Mouse (Mus musculus) heart, adult 8-10 months (tissue): Measurements from ENCODE around the gene Rab34. TPM values are rescaled to one million over a fixed set of nuclear protein-coding genes. Genes with fewer than 3 reads are reported as not detected.

Experiments
- DNase-seq: peaks from one replicate; pipeline ENCODE4 v3.0.0; 2022; ENCODE audit warnings: low spot score
- total RNA-seq, 4 experiments: library from RNA; stranded (reverse); gene quantifications; 2 replicates each; pipeline ENCODE4 v1.2.4; 2022

The Rab34 gene
- total RNA-seq, result 1 to 10 TPM; 6.8 to 8.7 (median 8.1) TPM

- DNase-seq, result peak; percentile 42
Observed at GRCm38 (mm10) chr11:78188331-78189233, at the start of gene Rab34. TSS of gene Rab34 (plus strand) at chr11:78188430.

GRCm38 (mm10) chr11:78140665-78141064 is 47.6 kb upstream of the Rab34 start:
- DNase-seq, result no peak

- DNase-seq, result no peak
Observed at GRCm38 (mm10) chr11:78143520-78143919, 44.7 kb upstream of the Rab34 start.

GRCm38 (mm10) chr11:78146168-78146567 is 42.1 kb upstream of the Rab34 start:
- no peak for DNase-seq

- DNase-seq, result no peak
Observed at GRCm38 (mm10) chr11:78146707-78147543, 41.3 kb upstream of the Rab34 start.

- DNase-seq, result no peak
Observed at GRCm38 (mm10) chr11:78151161-78151560, 37.1 kb upstream of the Rab34 start.

- peak; percentile 67 for DNase-seq
Observed at GRCm38 (mm10) chr11:78152299-78153231, 35.7 kb upstream of the Rab34 start.

GRCm38 (mm10) chr11:78153778-78154177 is 34.5 kb upstream of the Rab34 start:
- DNase-seq, result no peak

GRCm38 (mm10) chr11:78155674-78156073 is 32.6 kb upstream of the Rab34 start:
- no peak for DNase-seq

- no peak for DNase-seq
Observed at GRCm38 (mm10) chr11:78156156-78156699, 32.0 kb upstream of the Rab34 start.

- DNase-seq, result peak; percentile 82
Observed at GRCm38 (mm10) chr11:78159096-78159495, 29.1 kb upstream of the Rab34 start.

- DNase-seq, result no peak
Observed at GRCm38 (mm10) chr11:78159557-78159956, 28.7 kb upstream of the Rab34 start.

GRCm38 (mm10) chr11:78160171-78160570 is 28.1 kb upstream of the Rab34 start:
- DNase-seq, result no peak

GRCm38 (mm10) chr11:78160675-78161074 is 27.6 kb upstream of the Rab34 start:
- no peak for DNase-seq

GRCm38 (mm10) chr11:78161169-78161568 is 27.1 kb upstream of the Rab34 start:
- DNase-seq, result no peak

- DNase-seq, result no peak
Observed at GRCm38 (mm10) chr11:78161968-78162367, 26.3 kb upstream of the Rab34 start.

- DNase-seq, result no peak
Observed at GRCm38 (mm10) chr11:78162504-78162903, 25.7 kb upstream of the Rab34 start.

- no peak for DNase-seq
Observed at GRCm38 (mm10) chr11:78163045-78163444, 25.2 kb upstream of the Rab34 start.

- peak; percentile 46 for DNase-seq
Observed at GRCm38 (mm10) chr11:78163681-78164603, 24.3 kb upstream of the Rab34 start.

GRCm38 (mm10) chr11:78164604-78164923 is 23.7 kb upstream of the Rab34 start:
- no peak for DNase-seq
